Mouse (Mus musculus): ENCODE measurements around the gene Uri1. TPM values are rescaled to one million over a fixed set of nuclear protein-coding genes. Genes with fewer than 3 reads are reported as not detected.

Gene Uri1
- polyA plus RNA-seq, 1 experiment: 7.1 TPM

DNA sequence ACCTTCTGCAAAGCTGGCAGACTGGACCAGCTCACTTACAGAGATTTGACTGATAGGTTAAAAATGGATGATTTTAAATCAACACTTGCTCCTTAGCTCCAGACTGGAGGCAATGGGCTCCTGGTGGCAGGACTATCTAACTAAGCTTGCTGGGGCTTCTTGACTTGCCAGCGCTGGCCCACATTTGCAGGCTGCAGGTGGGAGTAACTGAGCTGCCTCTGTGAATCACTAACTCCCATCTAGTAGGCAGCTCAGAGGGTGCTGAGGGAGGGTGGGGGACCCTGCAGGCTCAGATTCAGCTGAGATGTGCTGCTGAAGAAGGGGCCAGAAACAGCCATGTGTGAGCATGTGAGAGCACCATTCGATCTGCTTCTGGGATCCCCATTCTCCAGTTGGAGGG lies 32.6 kb upstream of the Uri1 start:
- no peak for DNase-seq
- H3K4me3 ChIP-seq (ENCODE audit: insufficient read depth, low read depth, low read length): no peak overlapping the region
- H3K36me3 ChIP-seq (ENCODE audit: control insufficient read depth, insufficient read depth, low read length): no peaks in the 10 kb centered on the region
- H3K27me3 ChIP-seq (replicated peaks; ENCODE audit: control insufficient read depth, insufficient read depth, low read length): no peaks in the 10 kb centered on the region
- 68% methylated on average over 2 of the region's 2 CpGs for WGBS
- H3K27ac ChIP-seq (ENCODE audit: insufficient read depth, low read depth, low read length): no peak overlapping the region
- H3K4me1 ChIP-seq (ENCODE audit: control insufficient read depth, insufficient read depth, low read length): no peaks in the 10 kb centered on the region
- TF ChIP-seq CTCF (conservative IDR thresholded peaks at IDR 0.05; ENCODE audit: insufficient read depth, insufficient read length, low read depth, low read length): no peak
- no peak for TF ChIP-seq POLR2A (IDR thresholded peaks at IDR 0.05; ENCODE audit: low read depth, low read length)

DNA sequence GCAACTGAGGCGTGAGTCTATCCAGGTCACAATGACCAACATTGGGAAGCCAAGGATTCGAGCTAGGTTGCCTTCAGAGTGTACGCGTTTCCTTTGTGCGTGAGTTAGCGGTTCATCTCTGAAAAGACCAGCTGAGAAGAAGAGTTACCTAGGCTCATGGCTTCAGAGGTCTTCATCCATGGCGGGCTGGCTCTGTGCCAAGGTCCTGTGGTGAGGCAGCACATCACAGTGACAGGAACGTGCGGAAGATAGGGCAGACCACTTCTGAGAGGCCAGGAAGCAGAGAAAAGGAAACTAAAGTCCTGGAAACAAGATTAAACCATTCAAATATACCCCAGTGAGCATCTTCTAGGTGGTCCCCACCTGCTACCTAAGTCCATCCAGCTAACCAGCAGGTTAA lies 30.9 kb upstream of the Uri1 start:
- DNase-seq: no peak
- Histone ChIP-seq H3K4me1 (ENCODE audit: control insufficient read depth, insufficient read depth, low read length) (no peaks in the 10 kb centered on the region), H3K27me3 (replicated peaks; ENCODE audit: control insufficient read depth, insufficient read depth, low read length) (no peaks in the 10 kb centered on the region), H3K36me3 (ENCODE audit: control insufficient read depth, insufficient read depth, low read length) (no peaks in the 10 kb centered on the region), H3K27ac (ENCODE audit: insufficient read depth, low read depth, low read length) (no peak overlapping the region), H3K4me3 (ENCODE audit: insufficient read depth, low read depth, low read length) (no peak overlapping the region)
- 92% methylated on average over 9 of the region's 9 CpGs for WGBS
- TF ChIP-seq CTCF (conservative IDR thresholded peaks at IDR 0.05; ENCODE audit: insufficient read depth, insufficient read length, low read depth, low read length) (no peak), POLR2A (IDR thresholded peaks at IDR 0.05; ENCODE audit: low read depth, low read length) (no peak)

DNA sequence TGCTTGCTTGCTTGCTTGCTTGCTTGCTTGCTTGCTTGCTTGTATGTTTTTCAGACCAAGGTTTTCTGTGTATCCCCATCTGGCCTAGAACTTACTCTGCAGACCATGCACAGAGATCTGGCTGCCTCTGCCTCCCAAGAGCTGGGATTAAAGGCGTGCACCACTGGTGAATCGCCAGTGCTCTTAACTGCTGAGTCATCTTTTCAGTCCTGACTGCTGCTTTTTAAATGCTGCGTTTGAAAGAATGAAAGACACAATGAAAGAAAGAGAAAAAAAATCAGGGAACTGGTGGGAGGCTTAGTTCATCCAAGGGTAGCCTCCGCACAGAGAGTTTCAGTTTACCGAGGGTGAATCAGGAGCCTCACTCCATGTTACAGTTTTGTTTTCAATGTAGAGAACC lies 23.9 kb upstream of the Uri1 start:
- Histone ChIP-seq H3K27me3 (replicated peaks; ENCODE audit: control insufficient read depth, insufficient read depth, low read length) (no peaks in the 10 kb centered on the region), H3K36me3 (ENCODE audit: control insufficient read depth, insufficient read depth, low read length) (no peaks in the 10 kb centered on the region), H3K27ac (ENCODE audit: insufficient read depth, low read depth, low read length) (no peak overlapping the region), H3K4me3 (ENCODE audit: insufficient read depth, low read depth, low read length) (no peak overlapping the region), H3K4me1 (ENCODE audit: control insufficient read depth, insufficient read depth, low read length) (no peaks in the 10 kb centered on the region)
- no peak for DNase-seq
- TF ChIP-seq POLR2A (IDR thresholded peaks at IDR 0.05; ENCODE audit: low read depth, low read length) (no peak), CTCF (conservative IDR thresholded peaks at IDR 0.05; ENCODE audit: insufficient read depth, insufficient read length, low read depth, low read length) (no peak)
- 55% methylated on average over 5 of the region's 5 CpGs for WGBS

DNA sequence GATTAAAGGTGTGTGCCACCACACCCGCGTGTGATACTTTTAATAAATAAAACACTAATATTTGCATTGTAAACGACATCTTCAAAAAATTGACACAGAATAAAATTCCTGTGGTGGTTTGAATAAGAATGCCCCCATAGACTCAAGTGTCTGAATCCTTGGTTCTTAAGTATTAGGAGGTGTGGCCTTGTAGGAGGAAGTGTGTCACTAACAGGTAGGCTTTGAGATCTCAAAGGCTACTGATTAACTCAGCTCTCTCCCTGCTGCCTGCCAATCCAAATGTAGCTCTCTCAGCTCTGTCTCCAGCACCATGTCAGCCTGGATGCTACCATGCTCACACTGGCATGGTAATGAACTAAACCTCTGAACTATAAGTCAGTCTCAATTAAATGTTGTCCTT lies 17.9 kb upstream of the Uri1 start:
- no peak for DNase-seq
- no peaks in the 10 kb centered on the region for H3K36me3 ChIP-seq (ENCODE audit: control insufficient read depth, insufficient read depth, low read length)
- 91% methylated on average over 3 of the region's 3 CpGs for WGBS
- no peaks in the 10 kb centered on the region for H3K27me3 ChIP-seq (replicated peaks; ENCODE audit: control insufficient read depth, insufficient read depth, low read length)
- no peak overlapping the region for H3K4me3 ChIP-seq (ENCODE audit: insufficient read depth, low read depth, low read length)
- TF ChIP-seq CTCF (conservative IDR thresholded peaks at IDR 0.05; ENCODE audit: insufficient read depth, insufficient read length, low read depth, low read length) (no peak), POLR2A (IDR thresholded peaks at IDR 0.05; ENCODE audit: low read depth, low read length) (no peak)
- H3K4me1 ChIP-seq (ENCODE audit: control insufficient read depth, insufficient read depth, low read length): no peaks in the 10 kb centered on the region
- no peak overlapping the region for H3K27ac ChIP-seq (ENCODE audit: insufficient read depth, low read depth, low read length)

DNA sequence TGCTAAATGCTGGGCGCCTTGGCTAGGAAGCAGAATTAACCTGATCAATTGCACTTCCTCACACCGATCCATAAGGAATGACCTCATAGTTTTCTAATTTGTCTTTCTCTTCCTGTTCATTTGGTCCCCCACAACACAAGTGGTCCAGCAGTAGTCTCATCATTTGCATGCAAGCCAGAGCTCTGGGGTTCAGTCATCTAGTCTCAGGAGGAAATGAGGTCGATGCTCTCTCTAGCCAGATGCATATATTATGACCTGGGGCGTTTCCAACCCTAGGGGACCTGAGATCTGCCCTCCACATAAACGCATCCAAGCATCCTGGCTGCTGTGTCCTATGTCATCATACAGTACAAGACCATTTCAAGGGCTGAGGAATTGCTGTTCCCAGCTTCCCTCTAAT lies 14.2 kb upstream of the Uri1 start:
- H3K27me3 ChIP-seq (replicated peaks; ENCODE audit: control insufficient read depth, insufficient read depth, low read length): no peaks in the 10 kb centered on the region
- 69% methylated on average over 5 of the region's 5 CpGs for WGBS
- H3K27ac ChIP-seq (ENCODE audit: insufficient read depth, low read depth, low read length): no peak overlapping the region
- no peak for DNase-seq
- H3K36me3 ChIP-seq (ENCODE audit: control insufficient read depth, insufficient read depth, low read length): no peaks in the 10 kb centered on the region
- H3K4me1 ChIP-seq (ENCODE audit: control insufficient read depth, insufficient read depth, low read length): no peaks in the 10 kb centered on the region
- H3K4me3 ChIP-seq (ENCODE audit: insufficient read depth, low read depth, low read length): no peak overlapping the region
- TF ChIP-seq CTCF (conservative IDR thresholded peaks at IDR 0.05; ENCODE audit: insufficient read depth, insufficient read length, low read depth, low read length): no peak
- TF ChIP-seq POLR2A (IDR thresholded peaks at IDR 0.05; ENCODE audit: low read depth, low read length): no peak

DNA sequence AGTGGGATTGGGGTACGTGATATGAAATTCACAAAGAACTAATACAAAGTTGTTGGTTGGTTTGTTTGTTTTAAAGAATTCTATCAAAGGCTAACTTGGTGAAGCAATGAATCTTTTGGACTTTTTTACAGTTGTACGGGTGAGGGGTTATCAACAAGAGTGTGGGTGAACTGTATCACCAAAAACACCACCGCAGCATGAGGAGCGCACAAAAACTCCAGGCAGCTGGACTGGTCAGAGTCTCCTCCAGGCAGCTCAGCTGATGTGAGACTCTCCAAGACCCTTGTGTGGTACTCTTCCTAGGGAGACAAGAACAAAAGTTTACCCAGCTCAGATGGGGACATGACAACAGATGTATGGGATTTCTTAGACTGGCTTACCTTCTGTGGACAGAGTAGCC lies 7.8 kb upstream of the Uri1 start:
- TF ChIP-seq CTCF (conservative IDR thresholded peaks at IDR 0.05; ENCODE audit: insufficient read depth, insufficient read length, low read depth, low read length) (no peak), POLR2A (IDR thresholded peaks at IDR 0.05; ENCODE audit: low read depth, low read length) (no peak)
- H3K4me1 ChIP-seq (ENCODE audit: control insufficient read depth, insufficient read depth, low read length): no peaks in the 10 kb centered on the region
- WGBS: 78% methylated on average over 4 of the region's 4 CpGs
- no peak overlapping the region for H3K4me3 ChIP-seq (ENCODE audit: insufficient read depth, low read depth, low read length)
- H3K27ac ChIP-seq (ENCODE audit: insufficient read depth, low read depth, low read length): no peak overlapping the region
- H3K36me3 ChIP-seq (ENCODE audit: control insufficient read depth, insufficient read depth, low read length): no peaks in the 10 kb centered on the region
- DNase-seq: no peak
- H3K27me3 ChIP-seq (replicated peaks; ENCODE audit: control insufficient read depth, insufficient read depth, low read length): no peaks in the 10 kb centered on the region

DNA sequence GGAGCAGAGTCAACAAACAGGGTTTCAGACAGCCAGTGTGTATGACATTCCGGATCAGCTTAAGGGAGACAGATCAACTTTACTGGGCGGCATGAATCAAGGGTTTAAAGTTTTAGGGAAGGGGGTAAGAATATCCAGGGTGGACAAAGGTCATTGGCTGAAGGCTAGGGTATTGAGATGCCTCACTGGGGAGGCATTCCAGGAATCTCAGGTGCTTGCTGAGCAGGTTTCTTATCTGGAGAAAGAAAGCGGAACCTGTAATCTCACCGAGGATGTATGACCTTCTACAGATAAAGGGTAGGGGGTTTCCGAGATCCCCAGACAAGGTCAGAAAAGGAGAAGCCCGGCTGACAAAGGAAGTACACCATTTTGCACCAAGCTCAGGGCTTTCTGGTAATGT lies 7.3 kb upstream of the Uri1 start:
- Histone ChIP-seq H3K27me3 (replicated peaks; ENCODE audit: control insufficient read depth, insufficient read depth, low read length) (no peaks in the 10 kb centered on the region), H3K36me3 (ENCODE audit: control insufficient read depth, insufficient read depth, low read length) (no peaks in the 10 kb centered on the region), H3K4me3 (ENCODE audit: insufficient read depth, low read depth, low read length) (no peak overlapping the region), H3K4me1 (ENCODE audit: control insufficient read depth, insufficient read depth, low read length) (no peaks in the 10 kb centered on the region), H3K27ac (ENCODE audit: insufficient read depth, low read depth, low read length) (no peak overlapping the region)
- TF ChIP-seq POLR2A (IDR thresholded peaks at IDR 0.05; ENCODE audit: low read depth, low read length) (no peak), CTCF (conservative IDR thresholded peaks at IDR 0.05; ENCODE audit: insufficient read depth, insufficient read length, low read depth, low read length) (no peak)
- WGBS: 42% methylated on average over 6 of the region's 6 CpGs
- no peak for DNase-seq

DNA sequence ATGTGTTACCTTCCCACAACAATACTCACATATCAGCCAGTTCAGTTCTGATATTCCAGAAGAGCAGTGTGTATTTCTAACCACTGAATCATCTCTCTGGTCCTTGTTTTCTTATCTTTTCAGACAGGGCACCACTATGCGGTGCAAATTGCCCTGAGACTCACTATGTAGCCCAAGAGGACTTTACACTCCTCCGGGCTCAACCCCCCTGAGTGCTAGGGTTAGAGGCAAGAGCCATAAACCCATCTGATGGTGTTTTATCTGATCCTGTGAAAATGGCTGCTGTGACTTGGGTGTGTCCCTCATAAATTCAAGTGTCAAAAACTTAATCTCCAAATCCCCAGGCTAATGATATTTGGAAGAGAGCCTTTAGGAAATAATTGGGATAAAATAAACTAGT lies 6.6 kb upstream of the Uri1 start:
- no peaks in the 10 kb centered on the region for H3K27me3 ChIP-seq (replicated peaks; ENCODE audit: control insufficient read depth, insufficient read depth, low read length)

More for the DNA sequence above, 6.6 kb upstream of the Uri1 start:
- H3K4me3 ChIP-seq (ENCODE audit: insufficient read depth, low read depth, low read length): no peak overlapping the region
- no peak for TF ChIP-seq CTCF (conservative IDR thresholded peaks at IDR 0.05; ENCODE audit: insufficient read depth, insufficient read length, low read depth, low read length)
- TF ChIP-seq POLR2A (IDR thresholded peaks at IDR 0.05; ENCODE audit: low read depth, low read length): no peak
- H3K36me3 ChIP-seq (ENCODE audit: control insufficient read depth, insufficient read depth, low read length): no peaks in the 10 kb centered on the region
- H3K4me1 ChIP-seq (ENCODE audit: control insufficient read depth, insufficient read depth, low read length): no peaks in the 10 kb centered on the region
- DNase-seq: no peak
- 27% methylated on average over 2 of the region's 2 CpGs for WGBS
- H3K27ac ChIP-seq (ENCODE audit: insufficient read depth, low read depth, low read length): no peak overlapping the region

Data from kidney, adult 2 months (tissue).